Mouse (Mus musculus) CD4-positive, CD25-positive, alpha-beta regulatory T cell, adult 2 months (primary cell): Measurements from ENCODE around the gene Gtf3c6.

ENCODE experiments used
- DNase-seq: peaks from one replicate; pipeline ENCODE4 v3.0.0-alpha.2; 2012; ENCODE audit warnings: low read depth, low spot score

Gtf3c6 gene

GRCm38 (mm10) chr10:40257414-40258255 is at the start of gene Gtf3c6:
Gene Gtf3c6, minus strand, starts transcription at chr10:40258108.
- DNase-seq = peak; percentile 96

DNA sequence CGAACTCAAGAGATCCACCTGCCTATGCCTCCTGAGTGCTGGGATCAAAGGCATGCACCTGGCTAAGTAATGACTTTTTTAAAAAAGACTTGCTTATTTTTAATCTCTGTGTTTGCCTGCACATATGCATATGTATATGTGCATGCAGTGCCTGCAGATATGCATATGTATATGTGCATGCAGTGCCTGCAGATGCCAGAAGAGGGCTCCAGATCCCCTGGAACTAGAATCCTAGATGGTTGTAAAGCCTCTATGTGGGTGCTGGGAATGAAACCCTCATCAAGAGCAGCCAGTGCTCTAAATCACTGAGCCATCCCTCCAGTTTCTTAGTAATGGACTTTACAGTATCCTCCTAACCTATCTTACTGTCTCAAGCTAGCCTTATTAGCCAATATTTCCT is 48.1 kb upstream of the Gtf3c6 start:
- peak; percentile 35 for DNase-seq

DNA sequence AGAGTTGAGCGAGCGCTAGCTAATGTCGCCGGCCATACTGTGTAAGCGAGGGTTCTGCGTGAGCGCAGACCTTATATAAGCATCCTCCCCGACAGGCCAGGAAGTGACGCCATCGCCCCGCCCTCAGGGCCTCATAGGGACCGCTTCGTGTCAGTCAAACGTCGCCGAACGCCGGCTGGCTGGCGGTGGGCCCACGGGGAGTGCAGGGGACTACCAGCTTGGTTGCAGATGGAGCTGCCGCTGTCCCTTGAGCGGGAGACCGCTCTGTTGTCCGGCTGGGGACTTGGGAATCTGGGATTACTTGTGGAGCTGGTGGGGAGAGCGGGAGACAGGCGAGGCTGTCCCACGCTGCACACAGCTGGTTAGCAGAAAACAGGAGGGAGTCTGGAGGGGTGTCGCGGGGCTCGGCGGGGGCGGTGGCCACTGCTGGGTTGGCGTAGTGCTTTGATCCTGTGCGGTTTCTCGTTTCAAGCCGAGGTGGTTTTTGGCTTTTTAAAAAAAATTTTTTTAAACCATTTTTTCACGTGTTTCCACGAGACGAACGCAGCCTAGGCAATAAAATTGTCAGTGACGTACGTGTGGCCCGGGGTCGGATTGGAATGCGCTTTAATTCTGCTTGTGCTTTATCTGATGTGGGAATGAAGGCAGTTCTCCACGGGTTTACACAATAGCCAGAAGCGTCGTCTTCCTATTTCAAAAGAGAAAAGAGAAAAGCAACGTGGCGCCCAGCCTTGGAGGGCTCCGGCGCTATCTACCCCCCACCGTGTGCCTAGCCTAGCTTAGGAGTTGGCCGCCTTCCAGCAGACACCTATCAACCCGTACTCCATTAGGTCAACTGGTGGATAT is 44.5 kb upstream of the Gtf3c6 start, which contains the start of gene Amd1:
Amd1 (minus strand) TSS at position 47 of the 846 bp plus-strand sequence.
- DNase-seq = peak; percentile 99

GRCm38 (mm10) chr10:40301181-40302075 is 43.5 kb upstream of the Gtf3c6 start:
- DNase-seq = peak; percentile 77

DNA sequence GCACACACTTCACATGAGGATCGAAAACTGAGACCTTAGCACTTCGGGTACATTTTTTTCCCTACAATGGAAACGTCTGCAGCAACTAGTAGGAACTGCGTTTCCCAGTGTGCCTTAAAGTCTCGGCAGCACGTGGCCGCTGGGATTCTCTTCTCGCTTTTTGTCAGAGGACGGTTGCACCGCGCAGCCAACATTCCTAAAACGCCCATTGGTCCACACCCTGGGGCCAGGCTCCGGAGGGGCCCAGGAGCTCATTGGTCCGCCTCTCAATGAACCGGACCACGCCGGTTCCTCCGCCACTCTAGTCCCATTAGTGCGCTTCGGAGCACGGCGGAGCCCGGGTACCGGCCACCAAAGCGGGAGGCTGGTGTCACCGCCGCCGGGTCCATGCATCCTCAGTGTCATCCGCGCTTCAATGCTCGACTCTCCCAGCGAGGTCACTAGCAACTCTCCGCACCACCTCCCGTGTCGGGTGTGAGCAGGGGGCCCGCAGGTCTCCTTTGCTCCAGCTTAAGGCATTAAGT is 42.8 kb upstream of the Gtf3c6 start:
- peak; percentile 59 for DNase-seq

DNA sequence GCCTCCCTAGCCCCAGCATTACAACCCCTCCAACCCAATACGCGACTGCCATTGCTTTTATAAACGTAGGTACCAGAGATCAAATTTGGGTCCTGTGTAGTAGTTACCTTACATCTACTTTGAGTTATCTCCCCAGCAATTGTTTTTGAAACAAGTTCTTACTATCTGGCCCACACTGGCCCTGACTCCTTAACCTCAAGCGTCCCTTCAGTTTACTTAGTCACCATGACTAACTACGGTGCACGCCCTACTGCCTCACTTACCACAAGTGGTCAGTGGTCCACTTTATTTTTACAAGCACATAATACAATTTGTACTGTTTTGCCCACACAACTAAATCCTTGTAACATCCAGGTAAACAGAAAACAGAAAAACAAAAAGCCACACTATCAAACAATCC is 34.7 kb upstream of the Gtf3c6 start:
- DNase-seq = no peak

GRCm38 (mm10) chr10:40286767-40287166 is 28.9 kb upstream of the Gtf3c6 start:
- DNase-seq = peak; percentile 24

- DNase-seq = peak; percentile 27
Observed at GRCm38 (mm10) chr10:40285571-40285970, 27.7 kb upstream of the Gtf3c6 start.

DNA sequence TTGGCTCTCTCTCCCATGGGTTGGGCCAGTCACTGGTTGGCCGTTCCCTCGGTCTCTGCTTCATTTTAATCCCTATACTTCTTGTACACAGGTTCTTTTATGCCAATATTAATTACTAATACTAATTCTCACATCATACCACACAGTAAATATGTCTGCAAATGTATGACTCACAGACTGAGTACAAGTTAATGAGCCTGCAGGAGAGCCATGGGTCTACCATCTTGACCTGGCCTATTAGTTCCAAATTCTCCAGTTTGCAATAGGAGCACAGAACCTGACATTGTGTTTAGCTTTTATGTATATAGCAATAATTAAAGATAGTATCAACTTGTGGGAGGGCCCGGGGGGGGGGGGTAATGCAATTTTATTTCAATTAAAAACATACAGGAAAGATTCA is 27.1 kb upstream of the Gtf3c6 start:
- no peak for DNase-seq

DNA sequence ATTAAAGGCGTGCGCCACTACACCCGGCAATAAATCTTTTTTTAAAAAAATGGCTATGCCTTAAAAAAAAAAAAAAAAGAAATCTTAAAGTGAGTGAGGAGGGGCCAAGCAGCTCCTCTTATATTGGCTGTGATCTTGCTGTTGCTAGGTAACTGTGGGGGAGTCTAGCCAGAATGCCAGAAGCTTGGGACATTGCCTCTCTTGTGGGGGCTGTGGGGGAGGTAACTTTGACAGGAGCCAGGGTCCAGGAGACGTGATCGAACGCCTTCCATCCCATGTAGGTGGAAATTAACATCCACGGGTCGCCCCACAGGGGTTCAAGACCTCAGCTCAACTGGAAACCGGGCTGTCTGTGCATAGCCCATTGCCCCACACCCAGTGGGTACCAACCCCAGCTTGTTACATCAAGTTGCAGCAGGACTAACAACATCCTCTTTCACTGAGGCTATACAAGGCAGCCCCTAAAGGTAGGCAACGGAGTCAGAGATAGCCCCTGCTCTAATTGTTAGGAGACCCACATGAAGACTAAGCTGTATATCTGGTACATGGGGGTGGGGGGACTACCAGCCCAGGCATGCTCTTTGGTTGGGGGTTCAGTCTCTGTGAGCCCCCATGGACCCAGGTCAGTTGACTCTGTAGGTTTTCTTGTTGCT is 26.4 kb upstream of the Gtf3c6 start:
- no peak for DNase-seq

GRCm38 (mm10) chr10:40283636-40284035 is 25.7 kb upstream of the Gtf3c6 start:
- DNase-seq = no peak

DNA sequence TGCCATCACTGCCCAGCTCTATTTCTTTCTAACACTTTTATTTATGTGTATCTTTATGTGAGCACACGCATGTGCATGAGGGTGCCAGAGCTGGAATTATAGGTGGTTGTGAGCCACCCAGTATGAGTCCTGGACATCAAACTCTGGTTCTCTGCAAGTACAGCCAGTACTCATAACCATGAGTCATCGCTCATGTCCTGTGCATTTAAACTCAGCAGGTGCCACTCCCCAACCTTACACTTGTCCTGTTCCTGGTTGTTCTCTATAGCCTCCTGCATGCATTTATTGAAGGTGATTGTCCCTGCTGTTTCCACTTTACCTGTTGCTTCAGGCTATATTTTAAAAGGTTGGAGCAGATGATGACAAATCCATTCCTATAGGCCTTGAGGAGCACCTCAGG is 23.7 kb upstream of the Gtf3c6 start:
- DNase-seq = no peak

- no peak for DNase-seq
Observed at GRCm38 (mm10) chr10:40278317-40278716, 20.4 kb upstream of the Gtf3c6 start.

- DNase-seq = no peak
Observed at GRCm38 (mm10) chr10:40275991-40276390, 18.1 kb upstream of the Gtf3c6 start.

GRCm38 (mm10) chr10:40273938-40274337 is 16.0 kb upstream of the Gtf3c6 start:
- DNase-seq = no peak

DNA sequence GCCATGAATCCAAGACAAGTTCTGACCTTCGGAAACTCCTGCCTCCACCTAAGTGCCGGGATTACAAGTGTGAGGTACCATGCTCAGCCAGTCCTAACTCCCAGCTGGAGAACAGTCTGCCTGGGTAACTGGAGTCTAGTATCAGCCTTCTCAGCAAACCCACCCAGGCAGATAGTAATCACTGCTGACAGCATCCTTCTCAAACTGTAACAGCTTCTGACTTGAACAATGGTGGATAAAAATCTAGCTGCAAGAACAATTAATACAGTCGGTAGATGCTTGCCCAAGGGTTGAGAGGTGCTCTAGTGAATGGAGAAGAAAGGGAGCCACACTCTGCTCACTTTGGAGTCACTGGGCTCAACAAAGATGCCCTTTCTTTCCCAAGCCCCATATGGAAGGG is 13.3 kb upstream of the Gtf3c6 start:
- no peak for DNase-seq

DNA sequence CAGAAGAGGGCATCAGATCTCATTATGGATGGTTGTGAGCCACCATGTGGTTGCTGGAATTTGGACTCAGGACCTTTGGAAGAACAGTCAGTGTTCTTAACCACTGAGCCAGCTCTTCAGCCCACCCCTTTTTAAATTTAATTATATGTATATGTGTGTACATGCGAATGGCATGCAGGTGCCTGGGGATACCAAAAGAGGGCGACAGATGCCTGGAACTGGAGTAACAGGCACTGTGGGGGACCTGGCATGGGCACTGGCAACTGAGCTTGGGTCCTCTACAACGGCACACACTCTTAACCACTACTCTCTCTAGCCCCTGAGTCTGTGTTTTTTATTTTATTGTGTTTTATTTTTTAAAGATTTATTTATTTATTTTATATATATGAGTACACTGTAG is 7.0 kb upstream of the Gtf3c6 start:
- no peak for DNase-seq

DNA sequence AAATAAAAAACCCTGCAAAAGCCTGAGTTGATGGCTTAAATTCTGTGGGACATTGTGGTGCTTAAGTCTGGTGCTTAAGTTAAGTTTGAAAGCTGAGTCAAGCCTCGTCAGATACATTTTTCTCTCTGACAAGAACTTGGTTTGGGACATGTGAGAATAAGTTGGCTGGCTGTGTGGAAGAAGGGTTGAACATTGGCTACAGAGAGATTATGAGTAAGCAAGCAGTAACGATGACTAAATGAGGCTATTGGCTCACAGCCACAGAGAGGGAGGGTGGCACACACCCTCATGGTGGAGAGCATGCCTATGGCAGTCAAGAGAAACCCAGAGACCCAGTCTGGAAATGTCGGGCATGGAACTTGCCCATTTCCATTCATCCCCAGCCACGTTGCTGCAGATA is 5.8 kb upstream of the Gtf3c6 start:
- DNase-seq = no peak

GRCm38 (mm10) chr10:40262200-40262599 is 4.3 kb upstream of the Gtf3c6 start:
- DNase-seq = no peak

GRCm38 (mm10) chr10:40260305-40260704 is 2.4 kb upstream of the Gtf3c6 start:
- DNase-seq = no peak

DNA sequence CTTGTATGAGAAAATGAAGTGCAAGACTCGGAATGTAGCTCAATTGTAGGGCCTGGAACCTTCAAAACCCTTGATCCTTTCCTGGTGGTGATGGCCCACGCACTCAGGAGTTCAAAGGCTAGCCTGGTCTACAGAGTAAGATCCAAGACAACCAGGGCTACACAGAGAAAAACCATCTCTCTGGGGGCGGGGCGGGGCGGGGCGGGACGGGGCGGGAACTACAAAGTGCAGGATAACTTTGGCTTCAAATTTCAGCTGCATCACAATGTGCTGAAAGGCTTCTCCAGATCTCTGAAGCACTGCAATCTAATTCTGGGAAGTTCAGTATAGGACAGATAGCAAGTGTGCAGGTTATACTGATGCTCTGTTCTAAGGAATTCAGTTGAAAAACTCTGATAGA is 1.6 kb upstream of the Gtf3c6 start:
- peak; percentile 25 for DNase-seq
